Mouse (Mus musculus): ENCODE data around the gene 1700015G11Rik.

The 1700015G11Rik gene

DNA sequence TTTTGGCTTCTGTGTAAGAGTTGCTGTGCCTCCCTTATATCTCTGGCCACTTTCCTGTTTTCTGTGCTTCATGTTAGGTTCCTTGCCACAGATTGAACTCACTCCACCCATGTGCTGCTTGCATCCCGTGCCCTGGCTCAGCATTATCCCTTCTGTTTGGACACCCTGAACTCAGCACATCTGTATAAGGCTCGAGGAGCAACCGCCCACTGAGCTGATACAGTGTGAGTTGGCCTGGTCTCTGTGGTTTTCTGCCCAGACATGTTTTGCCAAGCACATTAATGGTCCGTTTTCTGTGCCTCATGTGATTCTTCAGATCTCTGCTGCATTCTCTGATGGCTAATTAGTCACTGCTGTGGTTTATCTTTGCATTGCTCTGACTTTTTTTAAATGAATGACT, 47.9 kb downstream of the 1700015G11Rik start:
- DNase-seq (ENCODE audit: low spot score): no peak

DNA sequence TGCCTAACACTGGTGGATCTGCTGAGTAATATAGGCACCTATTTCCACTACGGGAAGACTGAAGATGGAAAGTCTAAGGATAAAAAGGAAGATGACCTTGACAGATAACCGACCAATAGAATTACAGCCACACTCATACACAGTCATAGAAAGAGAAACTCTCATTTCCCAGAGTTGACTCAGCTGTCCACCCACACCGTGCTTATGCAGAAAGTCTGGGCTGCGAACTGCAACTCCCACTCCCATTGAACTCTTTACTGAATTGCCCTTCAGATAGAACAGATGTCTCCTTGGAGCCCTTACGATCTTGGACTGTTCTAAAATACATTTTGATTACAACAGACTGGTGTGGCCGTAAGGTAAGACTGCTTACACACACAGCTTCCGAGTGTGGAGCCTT, 50.8 kb downstream of the 1700015G11Rik start:
- peak; percentile 24 for DNase-seq (ENCODE audit: low spot score)

- DNase-seq (ENCODE audit: low spot score): no peak
These were observed 53.1 kb downstream of the 1700015G11Rik start for GRCm38 (mm10) chr7:51962219-51962952.

Data from left cerebral cortex, adult 11 months (tissue).